Mouse (Mus musculus) heart, adult 8-10 months (tissue): Measurements from ENCODE around the gene Faah. TPM values are rescaled to one million over a fixed set of nuclear protein-coding genes. Genes with fewer than 3 reads are reported as not detected.

Experiments used
- DNase-seq: peaks from one replicate; pipeline ENCODE4 v3.0.0; 2022; ENCODE audit warnings: low spot score
- total RNA-seq, 4 experiments: library from RNA; stranded (reverse); gene quantifications; 2 replicates each; pipeline ENCODE4 v1.2.4; 2022

Gene Faah
- total RNA-seq, 4 experiments from 2014 or later: 0.34 to 0.82 (median 0.49) TPM; not detected in 1

DNA sequence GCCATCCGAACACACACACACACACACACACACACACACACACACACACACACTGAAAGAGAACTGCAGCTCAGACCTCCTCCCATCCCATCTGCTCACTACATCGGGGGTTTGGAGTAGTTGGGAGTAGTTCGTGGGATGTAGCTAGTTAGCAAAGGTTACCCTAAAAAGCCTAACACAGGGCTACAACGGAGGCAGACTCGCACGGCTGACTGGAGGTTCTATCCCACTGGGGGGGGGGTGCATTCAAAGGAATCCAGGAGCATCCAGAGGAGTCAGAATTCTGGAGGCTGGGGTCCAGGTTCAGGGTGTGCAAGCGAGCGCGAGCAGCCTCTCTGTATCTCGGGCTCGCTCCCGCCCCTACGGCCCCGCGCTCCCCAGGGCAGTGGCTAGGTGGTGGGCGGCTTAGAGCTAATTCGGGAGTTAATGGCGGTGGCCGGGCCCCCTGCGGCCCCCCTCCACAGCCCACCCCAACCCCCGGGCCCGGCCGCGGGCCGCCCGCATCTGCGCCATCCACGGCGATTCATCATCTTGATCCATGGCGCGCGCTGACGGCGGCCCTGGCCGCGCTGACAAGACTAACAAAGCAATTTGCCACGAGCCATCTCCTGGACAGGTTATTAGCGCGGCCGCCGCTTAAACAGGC, 73.9 kb downstream of the Faah start:
- no peak for DNase-seq

DNA sequence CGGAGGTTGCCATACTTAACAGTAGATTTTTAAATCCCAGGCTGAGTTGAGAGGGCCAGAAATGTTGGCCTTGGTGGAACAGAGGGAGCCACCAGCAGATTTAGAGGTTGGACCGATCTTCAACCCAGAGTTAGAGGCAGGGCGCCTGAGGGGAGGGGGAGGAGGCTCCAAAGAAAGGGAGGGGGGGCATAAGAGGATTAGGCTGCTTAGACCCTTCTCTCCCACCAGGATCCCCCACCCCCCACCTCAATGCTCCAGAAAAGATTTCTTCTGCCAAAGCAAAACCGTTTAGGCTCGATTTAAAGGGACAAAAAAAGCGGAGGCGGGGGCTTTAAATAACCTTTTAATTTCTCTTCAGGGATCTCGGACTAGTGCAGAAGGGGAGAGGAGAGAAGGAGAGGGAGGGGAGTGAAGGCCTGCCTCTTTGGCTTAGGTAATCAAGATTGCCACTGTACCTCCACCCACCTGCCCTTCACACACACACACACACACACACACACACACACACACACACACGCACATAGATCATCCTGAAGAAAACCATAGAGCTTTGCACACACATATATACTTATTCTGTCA, 76.4 kb downstream of the Faah start:
- no peak for DNase-seq

DNA sequence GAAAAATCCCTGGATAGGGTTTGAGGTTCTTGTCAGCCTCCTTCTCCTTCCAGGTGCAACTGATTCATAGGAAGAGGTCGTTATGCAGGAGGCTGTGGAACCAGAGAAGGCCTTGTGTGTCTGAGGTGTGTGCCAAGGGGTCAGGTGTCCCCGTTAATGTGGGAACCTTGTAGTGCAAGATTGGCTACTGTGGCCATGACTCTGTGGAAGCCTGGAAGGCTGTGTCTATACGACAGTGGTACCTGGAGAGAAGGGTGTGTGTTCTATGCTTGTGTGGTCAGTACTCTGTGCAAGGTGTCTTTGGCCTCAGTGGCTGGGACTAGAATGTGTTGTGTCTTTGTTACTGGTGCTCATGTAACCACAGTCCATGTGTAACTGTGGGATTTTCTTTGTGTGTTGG, 77.0 kb downstream of the Faah start:
- DNase-seq: no peak

DNA sequence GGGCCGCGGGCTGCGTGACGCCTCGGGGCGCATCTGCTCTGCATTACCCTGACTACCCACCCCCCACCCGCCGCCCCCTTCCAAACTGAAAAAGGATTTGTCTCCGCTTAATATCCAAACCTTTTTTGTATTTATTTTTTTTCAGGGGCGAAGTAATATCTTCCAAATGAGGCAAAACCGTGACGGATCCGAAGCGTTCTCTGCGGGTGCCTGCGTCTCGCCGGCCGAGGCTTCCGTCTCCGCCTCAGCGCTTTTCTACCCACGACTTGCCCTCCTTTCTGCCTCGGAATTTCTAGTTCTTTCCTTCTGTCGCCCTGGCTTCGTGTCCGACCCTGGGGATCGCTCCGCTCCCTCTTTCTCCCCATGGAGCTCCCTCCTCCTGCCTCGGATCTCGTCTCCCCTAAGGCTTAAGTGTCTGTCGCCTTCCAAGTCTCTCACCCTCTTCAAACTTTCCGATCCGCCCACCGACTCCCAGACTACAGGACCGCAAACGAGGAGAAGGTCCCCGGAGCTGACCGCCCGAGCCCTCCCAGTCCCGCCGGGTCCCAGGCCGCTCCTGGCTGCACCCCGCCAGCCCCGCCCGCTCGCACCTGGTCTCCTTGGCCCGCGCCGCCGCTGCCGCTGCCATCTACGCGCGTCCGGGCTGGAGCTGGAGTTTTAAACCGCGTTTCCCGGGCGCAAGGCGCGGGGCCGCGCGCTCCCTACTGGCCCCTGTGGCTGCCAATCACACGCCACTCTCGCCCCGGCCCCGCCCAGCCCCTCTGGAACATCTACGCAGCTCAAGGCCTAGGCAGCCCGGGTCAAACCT, 78.2 kb downstream of the Faah start, which contains the start of gene Dmbx1:
Gene Dmbx1, minus strand, starts transcription at position 632 of the 808 bp plus-strand sequence.
- DNase-seq: no peak

DNA sequence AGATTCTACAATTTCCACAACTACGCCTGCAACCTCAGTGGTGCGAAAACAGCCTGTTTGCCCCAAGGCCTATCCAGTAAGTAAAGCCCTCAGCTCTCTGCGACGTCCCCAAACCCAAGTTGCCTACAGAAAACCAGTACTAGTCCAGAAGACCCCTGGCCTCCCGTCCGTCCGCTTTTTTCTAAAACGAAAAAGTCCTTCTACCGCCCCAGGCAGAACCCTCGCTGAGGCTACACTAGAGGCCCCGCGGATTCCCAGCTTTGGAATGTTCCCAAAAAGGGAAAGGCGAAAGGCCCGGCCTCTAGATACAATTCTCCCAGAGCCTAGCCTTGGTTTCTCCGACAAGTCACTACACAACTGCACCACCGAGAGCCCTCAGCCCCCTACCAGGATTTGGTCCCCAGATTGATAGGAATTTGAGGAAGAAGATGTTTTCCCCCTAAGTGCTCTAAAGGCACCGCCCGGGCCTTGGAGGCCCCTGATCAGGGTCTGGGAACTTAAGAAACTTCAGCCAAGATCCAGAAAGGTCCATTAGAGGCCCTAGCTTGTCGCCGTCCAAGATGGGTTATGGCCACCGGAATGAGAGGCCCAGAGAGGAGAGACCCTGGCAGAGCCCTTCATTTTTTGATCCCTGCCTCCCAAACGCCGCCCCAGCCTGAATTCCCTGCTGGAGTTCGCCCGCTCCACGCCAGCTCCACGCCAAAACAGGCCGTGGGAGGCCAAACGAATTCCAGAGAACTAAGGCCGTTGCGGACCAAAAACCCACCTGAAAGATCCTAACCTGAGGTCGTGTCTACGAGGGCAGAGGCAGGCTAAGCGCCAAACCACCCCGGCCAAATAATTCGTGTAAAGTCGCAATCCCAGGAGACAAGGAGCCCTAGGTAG, 79.2 kb downstream of the Faah start:
- no peak for DNase-seq

DNA sequence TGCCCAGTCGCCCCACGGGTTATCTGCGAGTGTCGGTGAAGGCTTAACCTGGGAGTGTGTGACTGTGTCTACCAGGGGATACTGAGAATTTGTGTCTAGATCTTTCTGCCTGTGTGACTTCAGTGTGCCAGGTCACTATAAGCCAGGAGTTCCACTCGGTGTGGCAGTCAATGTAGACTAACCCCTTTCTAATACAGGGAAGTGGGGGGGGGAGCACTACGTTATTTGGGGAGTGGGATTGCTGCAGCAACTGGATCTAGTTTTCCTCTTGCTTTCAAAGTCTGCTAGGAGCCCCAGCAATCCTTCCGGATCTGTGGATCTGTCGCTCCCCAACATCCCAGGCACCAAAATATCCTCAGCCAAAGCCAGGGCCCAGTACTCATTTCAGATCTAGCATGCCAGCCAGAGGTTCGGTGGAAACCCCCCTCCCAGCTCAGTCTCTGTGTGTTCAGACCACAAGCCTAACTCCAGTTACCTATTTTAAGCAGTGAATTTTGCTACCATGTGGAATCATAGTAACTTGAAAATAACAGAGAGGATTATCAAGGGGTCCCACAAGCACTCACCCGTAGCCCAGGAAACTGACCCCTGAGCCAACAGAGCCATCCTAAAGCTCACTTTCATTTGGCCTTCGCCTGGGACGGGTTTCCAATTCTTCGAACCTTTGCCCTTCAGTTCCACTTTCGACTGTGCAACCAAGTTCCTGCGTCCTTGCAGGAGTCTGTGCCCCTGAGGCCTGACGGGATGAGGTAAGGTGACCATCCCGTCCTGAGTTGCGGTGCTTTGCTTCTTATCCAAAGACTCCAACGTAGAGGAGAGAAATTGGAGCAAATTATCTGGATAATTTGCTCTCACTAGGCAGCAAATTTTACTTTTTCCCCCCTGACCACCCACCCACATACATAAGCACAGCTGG, 80.4 kb downstream of the Faah start:
- no peak for DNase-seq

DNA sequence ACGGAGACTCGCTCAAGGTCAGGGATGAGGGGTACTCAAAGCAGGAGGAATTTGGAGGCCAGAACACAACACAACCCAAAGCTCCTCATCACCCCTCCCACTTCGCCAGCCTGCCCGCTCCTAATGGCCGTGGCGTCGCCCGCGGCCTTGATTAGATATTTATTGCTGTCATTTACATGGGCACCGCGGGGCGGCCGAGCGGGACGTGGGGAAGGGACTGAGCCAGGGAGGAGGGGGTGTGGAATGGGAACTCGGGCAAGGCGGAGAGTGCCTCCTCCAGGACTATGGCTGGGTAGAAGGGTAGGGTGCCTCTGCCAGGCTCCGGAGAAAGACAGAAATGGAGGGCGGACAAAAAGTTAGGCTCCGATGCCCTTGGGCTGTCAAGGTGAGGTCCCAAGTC, 81.1 kb downstream of the Faah start:
- no peak for DNase-seq

DNA sequence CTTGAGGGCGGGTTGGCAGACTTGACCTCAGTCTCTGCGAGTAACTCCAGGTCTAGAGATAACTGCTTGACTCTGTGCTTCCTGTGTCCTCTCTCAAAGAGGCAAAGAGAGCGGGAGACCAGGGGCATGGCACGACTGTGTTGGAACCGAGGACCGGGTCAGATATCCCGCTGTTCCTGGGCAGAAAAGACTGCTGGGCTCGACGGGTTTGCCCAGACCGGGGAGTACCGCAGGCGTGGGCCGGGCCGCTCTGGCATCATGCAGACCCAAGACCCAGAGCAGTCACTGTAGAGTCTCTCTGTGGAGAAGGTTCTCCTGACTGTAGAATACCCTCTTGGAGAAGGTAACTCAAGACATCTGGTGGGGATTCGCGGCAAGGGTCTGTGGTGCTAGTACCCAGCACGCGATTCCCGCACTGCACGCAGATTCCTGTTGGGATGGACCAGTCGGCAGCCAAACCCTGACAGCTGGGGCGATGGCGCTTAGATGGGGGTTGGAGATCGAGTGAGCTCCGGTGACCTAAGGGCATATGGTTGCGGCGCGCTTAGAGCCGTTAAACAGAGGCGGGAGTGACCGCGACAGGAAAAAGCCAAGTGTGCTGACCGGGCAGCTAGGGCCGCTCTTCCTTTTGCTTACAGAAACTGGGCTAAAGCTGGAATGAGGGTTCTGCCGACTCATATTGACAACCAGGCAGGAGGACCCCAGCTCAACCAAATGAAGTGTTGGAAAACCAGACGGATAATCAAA, 81.7 kb downstream of the Faah start:
- DNase-seq: no peak

DNA sequence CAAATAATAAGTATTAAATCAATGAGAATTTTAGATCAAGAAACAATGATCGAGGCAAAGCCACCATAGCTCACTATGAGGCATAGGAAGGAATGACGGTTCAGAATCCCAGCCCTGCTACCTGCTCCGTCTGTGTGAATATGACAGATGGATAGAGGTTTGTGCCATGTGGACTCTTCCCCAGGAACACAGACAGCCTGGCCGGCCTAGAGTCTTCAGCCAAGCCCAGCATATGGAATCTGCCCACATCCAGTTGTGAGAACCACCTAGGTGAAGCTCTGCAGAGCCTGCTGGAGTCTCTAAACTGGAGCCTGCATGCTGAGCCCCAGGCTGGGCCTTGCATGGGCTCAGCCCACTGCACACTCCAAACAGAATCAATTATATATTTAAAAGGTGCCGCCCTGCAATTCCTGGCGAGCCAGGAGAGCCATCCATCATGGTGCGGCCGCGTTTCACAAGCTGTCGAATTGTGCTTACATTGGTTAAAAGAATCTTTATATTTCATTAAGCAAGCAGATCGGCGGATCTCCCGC, 86.1 kb downstream of the Faah start:
- no peak for DNase-seq

DNA sequence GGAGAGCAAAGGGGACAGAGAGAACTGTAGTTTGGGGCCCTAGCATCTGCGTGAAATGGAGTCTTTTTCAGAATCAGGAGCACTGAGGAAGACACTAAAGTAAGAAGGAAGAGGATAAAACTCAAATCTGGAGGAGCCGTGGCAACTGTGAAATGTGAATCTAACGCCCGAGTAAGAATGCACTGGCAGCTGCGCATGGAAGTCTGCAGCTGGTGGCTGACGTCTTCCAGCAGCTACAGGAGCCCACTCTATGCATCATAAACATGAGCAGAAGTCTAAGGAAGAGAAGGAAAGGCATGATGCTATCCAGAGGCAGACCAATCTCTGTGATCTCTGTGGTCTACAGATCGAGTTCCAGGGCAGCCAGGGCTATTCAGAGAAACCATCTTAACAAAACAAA, 90.1 kb downstream of the Faah start:
- DNase-seq: no peak

DNA sequence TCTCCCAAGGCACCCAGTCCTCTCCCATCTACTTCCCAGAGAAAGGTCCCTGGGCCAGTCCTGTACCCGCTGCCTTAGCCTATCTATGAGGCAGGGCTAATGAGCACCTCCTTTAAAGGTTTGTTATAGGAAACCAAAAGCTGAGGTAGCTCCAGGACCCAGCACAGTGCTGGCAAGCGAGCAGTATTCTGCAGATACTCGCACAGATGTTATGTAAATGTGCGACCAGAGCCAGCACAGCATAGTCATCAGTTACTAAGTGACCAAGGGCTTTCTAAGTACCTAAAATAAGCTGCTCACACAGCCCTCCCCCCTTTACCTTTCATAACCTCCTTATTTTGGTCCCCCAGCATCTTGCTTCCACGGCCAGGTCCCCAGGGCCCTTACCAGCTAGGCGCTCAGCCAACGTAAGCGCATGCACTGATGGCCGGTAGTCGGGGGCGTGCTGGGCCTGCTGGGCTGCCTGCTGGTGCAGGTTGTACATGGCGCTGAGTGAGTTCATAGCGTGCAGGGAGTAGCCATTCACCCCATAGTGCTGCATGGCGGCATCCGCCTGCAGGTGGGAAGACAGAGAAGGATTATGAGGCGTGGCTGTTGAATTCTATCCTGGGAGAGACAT, 94.4 kb downstream of the Faah start:
- no peak for DNase-seq

DNA sequence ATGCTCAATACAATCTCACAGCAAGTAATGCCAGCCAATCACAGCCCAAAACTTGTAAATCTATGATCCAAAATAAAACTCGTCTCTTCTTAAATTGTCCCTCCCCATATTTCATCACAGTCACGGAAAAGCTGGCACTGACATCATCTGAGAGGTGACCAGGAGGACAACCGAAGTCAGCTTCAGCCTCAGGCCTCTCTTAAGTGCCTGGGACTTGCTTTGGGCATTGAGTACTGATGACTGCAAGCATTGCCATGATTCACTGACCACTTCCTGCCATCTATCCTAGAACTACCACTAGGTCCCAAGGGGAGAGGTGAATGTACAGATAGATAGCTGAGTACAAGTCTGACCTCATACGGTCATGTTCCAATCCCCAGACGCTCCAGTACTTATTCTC, 95.0 kb downstream of the Faah start:
- no peak for DNase-seq

DNA sequence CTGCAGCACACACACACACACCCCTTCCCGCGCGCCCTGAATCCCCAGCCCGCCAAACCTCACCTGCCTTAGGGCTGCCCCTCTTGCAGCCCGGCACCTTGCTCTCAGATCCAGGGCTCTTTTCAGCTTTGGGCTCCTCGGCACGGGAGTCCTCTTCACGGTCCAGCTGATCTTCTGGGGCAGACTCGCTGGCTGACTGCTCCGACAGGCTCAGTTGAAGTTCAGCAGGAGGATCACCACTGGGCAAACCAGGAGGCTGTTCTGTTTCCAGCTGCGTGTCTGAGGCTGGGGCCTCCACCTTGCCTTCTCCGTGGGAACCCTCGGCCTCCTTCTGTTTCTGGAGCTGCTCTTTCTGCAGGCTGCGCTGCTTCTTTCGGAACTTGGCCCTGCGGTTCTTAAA, 97.8 kb downstream of the Faah start:
- no peak for DNase-seq

Other genes with a start within 250 kb of the Faah start
- gene Tex38, start 236.9 kb downstream of the Faah start, total RNA-seq: 1 to 10 TPM in 3 of 4 experiments, under 1 TPM in 1; 0.47 to 2.5 (median 1.4) TPM
- 100 to 1,000 TPM; 110 to 119 (median 113) TPM for gene Atpaf1, start 233.1 kb downstream of the Faah start, total RNA-seq
- 1 to 10 TPM; 3.2 to 4.1 (median 3.4) TPM for gene Mob3c, start 189.8 kb downstream of the Faah start, total RNA-seq
- gene Mknk1, start 178.7 kb downstream of the Faah start, total RNA-seq: 10 to 100 TPM; 22.2 to 27.6 (median 25.6) TPM
- gene Kncn, start 133.5 kb downstream of the Faah start, total RNA-seq: not detected
- not detected for gene 6430628N08Rik, start 127.3 kb downstream of the Faah start, total RNA-seq
- gene Dmbx1, start 78.0 kb downstream of the Faah start, total RNA-seq: not detected
- gene Nsun4, start 36.0 kb upstream of the Faah start, total RNA-seq: 10 to 100 TPM; 30.3 to 34.5 (median 32.7) TPM
- 1,000 to 10,000 TPM; 1,639 to 1,931 (median 1,745) TPM for gene Uqcrh, start 57.1 kb upstream of the Faah start, total RNA-seq
- gene Lrrc41, start 57.3 kb upstream of the Faah start, total RNA-seq: 10 to 100 TPM; 24.4 to 26.0 (median 25.7) TPM
- under 1 TPM; 0.06 to 0.53 (median 0.17) TPM for gene Rad54l, start 105.8 kb upstream of the Faah start, total RNA-seq
- gene Pomgnt1, start 105.9 kb upstream of the Faah start, total RNA-seq: 10 to 100 TPM; 58.8 to 63.2 (median 62.0) TPM
- gene Lurap1, start 133.4 kb upstream of the Faah start, total RNA-seq: 1 to 10 TPM; 3.6 to 5.3 (median 4.9) TPM
- under 1 TPM in 1 of 4 experiments, not detected in 3; 0.55 TPM for gene Tspan1, start 149.7 kb upstream of the Faah start, total RNA-seq
- not detected for gene 1700042G07Rik, start 155.4 kb upstream of the Faah start, total RNA-seq
- gene Gm49337, start 155.5 kb upstream of the Faah start, total RNA-seq: not detected
- 10 to 100 TPM in 3 of 4 experiments, 1 to 10 TPM in 1; 8.5 to 14.9 (median 11.9) TPM for gene Pik3r3, start 203.7 kb upstream of the Faah start, total RNA-seq